Mouse (Mus musculus) adrenal gland (tissue): Measurements from ENCODE around the gene Col18a1.

Experiments used
- intact Hi-C: fragments of 180-260 bp; cut with DNase I; formaldehyde crosslinking; loops from one replicate; pipeline ENCODE4 v1.15.1; 2025

The Col18a1 gene

DNA sequence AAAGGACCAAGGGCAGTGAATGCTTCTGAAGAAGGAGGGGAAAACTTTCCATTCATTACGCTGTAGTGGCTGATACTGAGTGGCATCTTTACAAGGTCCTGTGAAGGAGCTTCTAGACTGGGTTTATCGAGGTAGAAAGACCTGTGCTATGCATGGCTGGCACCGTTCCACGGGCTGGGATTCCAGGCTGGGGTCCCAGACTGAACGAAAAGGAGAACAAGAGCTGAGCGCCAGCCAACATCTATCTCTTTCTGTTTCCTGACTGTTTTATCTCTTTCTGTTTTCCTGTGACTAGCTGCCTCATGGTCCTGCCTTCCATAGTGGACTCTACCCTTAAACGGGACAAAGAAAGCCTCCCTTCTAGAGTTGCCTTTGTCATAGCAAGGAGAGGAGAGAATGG is 21.1 kb upstream of the Col18a1 start:
- intact Hi-C loops: no loop called here

DNA sequence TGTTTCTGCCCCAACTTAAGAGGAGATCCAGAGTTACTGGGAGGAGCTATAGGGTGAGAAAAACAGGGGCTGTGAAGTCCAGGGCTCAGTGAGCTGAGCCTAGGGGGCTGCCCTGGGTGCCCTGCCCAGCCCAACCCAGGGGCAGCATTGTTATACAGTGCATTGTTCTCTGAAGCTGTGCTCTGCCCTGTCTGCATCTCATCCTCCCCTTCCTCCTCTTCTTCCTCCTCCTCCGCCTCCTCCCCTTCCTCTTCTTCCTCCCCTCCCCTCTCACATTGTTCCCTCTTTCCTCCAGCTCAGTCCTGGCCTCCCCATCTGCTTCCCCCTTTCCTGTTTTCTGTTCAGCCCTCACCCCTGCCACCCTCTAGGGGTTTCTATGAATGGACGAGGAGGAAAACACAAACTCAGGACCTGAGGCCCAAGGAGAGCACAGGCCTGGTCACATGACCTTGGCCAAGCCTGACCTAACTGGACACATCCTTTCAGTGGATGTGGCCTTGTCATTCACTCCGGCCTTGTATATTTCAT is 16.5 kb upstream of the Col18a1 start:
- intact Hi-C loops: no loop called here

DNA sequence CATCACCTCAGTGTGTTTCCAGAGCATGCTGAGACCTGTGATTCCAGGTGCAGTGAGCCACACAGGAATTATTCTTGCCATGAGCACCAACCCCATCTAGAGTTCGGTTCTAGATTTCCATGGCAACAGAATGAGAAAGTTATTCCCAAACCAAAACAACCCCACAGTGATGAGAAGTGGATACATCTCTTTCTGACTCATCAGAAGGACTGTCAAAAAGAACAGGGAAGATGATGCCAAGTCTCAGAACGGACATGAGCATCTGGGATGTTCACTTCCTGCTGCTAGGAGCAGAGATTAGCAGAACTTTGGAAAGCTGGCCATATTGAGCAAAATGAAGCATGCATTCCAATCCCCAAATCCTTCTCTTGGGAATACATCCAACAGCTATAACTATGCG is 13.8 kb upstream of the Col18a1 start:
- intact Hi-C loops: no loop called here

DNA sequence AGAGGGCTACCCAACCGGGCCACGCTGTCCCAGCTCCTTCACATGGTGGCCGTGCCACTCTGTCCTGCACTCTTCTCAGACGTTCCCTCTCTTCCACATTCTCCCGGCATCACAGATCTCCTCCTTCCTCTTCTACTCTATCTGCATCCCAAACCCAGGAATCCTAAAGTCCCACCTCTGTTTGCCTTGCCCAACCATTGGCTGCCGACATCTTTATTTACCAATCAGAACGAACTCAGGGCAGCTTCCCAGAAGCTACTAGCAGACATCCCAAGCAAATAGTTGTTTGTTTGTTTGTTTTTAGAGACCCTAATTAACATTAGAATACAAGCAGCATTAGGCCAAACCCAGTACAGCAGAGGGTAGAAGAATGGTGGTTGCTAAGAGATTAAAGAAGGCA is 12.3 kb upstream of the Col18a1 start:
- intact Hi-C loops: no loop called here

DNA sequence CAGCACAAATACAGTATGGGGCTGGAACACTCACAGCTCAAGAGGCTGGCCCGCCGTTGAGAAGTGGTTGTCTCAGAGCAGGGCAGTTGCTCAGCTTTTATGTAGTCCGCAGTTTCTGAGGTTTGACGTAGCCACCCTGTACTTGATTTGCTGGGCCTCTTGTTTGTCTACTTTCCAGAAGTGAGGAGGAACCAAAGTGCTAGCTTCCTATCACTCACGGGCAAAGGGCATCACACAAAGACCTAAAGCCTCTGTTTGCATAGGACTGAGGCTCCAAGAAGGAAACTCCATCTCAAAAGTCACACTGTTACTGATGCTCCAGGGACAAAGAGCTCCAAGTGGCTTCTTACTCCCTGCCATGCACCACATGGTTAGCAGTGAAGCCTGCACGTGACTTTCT is 4.1 kb upstream of the Col18a1 start:
- intact Hi-C loops: no loop called here

DNA sequence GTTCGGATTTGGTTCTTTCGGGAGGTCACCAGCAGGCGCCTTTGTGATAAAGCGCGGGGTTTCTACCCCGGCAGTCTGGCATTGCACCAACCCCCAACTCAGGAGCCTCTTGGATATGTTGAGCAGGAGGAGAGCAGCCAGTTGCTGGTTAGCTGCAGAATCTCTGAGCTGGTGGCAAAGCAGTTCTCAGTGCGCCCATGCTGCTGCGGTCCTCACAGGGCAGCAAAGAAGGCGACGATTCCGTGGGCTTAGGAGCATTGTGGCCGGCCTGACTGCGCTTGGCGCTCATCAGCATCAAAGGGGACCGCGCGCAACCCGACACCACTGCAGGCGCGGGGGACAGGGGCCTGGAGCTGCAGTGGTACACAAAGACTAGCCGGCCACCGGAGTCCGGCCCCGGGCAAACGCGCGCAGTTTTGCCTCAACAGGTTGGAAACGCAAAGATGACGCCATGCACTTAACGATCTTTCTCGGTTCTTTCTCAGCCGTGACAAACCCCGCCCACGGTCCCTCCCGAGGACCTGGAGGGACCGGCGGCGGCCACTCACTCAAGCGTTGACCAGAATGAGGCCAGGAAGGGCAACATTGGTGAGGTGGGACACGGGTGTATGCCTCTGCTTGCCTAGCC is 916 bp downstream of the Col18a1 start:
- intact Hi-C loops: no loop called here

DNA sequence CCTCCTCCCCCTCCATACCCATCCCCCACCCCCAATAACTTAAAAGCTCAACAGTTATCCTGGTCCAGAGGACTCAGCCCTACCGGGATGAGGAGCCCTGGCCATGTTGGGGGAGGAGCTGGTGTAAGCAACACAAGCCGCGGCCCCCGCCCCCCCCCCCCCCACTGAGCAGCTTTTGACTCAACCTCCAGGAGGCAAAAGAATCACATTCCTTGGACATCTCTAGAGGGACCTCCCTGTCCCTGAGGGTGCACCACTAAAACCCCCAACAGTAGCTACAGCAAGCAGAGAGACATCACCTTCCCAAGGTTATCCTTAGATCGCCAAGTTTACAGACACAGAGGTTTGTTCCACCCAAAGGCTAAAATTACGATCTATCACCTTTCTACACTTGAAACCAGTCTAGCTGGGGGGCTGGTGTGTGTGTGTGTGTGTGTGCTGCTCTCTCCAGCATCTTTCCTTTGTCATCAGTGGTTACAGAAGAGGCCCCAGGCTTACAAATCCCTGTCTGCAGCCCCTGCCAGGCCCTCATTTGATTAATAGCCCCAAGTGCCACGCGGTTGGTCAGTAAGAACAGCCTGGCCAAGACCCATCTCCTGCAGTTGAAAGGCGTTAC is 1.8 kb downstream of the Col18a1 start:
- intact Hi-C loops: no loop called here

DNA sequence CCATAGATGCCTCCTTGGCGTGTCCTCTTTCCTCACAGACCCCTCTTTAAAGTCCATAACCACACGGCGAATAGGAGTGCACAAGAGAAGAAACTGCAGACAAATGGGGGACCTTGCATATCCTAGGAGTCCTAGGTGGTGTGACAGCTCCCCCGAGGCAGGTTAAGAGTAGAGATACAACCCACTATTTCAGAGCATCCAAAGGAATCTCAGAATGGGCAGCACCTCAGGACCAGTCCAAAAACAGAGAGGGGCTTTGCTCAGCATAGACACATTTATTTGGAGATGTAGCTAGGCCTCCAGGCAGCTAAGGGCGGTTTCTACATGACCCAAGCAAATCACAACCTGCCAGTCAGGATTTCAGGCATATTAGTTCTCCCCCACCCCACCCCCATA is 2.3 kb downstream of the Col18a1 start:
- intact Hi-C loops: no loop called here

DNA sequence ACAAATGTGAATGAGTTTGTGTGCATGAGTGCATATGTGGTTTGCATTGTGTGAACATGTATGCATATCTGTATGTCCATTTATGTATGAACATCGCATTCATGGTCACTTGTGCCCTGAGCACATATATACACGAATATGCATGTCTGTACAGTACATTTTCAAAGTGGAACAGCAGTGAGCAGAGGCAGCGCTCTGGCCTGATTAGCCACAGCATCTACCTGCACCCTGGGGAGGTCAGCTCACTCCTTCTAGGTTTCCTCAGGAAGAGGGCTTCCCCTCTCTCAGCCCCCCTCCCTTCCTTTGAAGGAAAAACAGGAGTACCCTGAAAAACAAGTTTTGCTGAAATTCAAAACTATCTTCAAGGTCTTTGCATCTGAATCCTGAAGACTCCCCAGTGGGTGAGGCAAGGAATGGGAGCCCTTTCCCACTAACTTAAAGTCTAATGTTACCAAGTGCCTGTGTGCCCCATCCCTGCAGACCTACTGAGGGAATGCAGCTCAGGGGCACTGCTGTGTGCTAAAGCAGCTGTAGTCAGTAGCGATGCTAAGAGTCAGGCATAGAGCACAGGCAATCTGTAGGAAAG is 2.9 kb downstream of the Col18a1 start:
- intact Hi-C loops: no loop called here

DNA sequence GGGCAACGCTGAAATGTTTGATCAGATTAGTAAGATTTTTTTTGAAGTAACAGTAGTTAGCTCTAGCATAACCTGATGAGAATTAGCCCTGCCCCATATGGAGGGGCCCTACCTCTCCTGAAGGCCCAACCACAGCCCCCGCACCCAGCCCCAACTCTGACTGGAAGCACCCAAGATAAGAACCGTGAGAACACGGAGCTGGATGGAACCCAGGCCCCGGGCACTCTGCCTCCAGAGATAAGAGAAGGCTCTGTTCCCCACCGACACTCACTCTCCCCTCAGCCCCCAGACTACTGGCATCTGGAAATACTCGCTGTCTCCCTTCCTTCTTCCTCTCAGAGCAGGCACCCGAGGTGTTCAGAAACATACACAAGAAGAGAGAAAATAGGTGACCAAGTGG is 6.8 kb downstream of the Col18a1 start:
- intact Hi-C loops: no loop called here

DNA sequence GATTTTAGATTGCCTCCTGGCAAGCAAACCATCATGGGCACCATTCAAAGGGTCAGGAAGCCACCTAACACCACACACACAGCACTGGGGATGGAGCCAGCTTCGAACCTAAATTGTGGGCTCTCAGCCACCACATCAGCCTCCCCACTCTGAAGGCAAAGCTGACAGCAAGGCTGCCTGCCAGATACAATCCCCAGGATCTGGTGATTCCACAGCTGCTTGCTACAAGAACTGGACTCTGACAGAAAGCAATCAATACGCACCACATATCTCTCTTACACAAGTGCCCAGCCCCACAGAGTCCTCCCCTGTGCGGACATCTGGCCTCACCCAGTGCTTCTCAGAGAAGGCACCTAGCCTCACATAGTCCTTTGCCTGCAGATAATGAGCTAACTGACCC is 7.4 kb downstream of the Col18a1 start:
- intact Hi-C loops: no loop called here

DNA sequence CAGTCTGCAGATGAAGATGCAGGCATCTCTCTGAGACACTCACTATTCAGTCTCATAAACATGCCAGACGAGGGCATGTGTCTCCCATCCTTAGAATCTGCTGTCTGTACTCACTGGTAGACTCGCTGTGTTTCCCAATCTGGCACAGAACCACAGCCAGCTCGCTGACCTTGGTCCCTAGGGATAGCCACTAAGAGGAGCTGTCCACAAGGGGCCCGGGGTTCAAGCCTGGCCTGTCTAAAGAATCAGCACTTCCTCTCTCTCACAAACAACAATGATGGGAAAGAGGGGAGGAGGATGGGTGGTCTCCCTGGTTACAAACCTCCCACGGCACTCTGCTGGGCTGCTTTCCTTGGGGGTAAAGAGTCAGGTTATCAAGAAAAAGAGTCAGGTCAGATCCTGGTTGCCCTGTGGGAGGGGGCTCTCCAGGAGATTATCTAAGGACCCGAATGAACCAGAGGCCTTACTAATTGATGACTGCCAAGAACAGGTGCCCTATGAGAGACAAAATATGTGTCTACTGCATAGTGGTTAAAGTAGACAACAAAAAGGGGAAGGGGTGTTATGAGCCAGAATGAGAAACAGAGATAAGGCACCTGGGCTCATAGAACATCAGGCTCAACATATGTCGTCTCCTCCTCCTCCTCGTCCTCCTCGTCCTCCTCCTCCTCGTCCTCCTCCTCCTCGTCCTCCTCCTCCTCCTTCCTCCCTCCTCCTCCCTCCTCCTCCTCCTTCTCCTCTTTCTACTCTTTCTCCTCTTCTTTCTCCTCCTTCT is 8.9 kb downstream of the Col18a1 start:
- intact Hi-C loops: no loop called here

DNA sequence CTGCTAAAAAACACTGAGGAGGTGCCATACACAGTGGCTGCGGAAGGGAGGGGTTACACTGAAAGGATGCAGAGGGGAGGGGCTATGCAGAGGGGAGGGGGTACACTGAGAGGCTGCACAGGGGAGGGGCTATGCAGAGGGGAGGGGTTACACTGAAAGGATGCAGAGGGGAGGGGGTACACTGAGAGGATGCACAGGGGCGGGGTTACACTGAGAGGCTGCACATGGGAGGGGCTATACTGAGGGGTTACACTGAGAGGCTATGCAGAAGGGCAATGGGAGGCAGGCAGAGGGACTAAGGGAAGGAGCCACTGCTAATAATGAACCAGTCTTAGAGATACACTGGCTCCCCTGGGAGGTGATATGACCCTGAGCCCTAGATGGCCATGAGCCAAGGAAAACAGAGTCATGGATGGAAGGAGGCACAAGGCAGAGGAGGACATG is 14.1 kb downstream of the Col18a1 start:
- intact Hi-C loops: no loop called here

DNA sequence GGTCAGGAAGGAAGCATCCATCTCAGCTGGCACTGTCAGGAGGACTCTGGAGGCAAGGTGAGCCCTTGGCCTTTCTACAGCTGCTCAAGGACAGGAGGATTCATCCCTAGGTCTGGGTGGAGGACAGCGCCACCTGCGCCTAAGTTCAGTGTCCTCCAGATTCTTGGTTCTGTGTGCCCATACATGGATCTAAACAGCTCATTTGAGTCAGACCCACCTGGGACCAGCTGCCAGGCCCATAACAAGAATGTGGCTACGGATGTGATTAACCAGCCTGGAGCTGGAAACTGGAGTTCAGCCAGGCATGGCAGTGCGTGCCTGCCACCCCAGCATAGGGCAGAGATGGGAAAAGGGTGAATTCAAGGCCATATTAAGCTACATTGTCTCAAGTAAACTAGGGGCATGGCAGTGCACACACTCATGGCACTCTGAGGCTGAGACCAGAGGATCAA is 14.8 kb downstream of the Col18a1 start:
- intact Hi-C loops: no loop called here

DNA sequence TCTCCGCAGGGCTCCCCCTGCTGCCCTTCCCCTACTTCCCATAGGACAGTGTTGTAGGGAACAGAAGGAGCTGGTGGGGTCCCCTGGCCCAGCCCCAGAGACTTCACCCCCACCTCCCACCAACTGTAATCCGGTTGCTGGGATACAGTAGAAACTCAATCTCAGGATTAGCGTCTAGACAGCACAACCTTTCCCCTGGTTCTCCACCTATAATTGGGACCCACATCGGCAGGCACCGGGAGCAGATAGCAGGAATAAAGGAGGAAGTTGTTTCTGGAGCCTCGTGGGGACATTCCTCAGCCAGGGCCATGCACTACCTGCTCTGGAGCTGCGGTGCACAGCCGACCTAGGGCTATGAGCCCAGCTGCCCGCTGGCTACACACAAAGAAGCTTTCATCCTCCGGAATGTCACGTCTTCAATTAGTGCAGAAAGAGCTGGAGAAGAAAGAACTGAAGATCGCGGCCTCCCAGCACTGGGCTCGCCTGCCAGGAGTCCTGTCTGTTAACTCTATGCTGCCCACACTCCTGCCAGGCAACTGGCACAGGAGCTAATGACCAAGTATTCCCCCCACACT is 15.3 kb downstream of the Col18a1 start:
- intact Hi-C loops: no loop called here

DNA sequence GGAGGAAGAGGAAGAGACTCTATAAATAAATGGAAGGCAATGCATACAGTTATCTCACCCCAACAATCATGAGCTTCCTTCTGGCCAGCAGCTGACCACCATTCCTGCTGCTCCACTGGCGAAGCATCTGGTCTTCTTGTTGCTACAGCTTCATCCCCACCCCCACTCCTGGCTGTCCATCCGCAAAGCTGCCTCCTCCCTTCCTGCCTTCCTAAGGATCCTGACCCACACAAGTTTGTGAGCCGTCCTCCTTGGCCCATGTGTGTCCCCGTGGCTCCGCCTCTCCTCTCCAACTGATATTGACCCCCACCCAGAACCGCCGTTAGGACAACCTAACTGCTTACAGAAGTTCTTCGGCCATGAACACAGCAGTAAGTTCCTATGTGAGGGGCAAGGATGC is 16.3 kb downstream of the Col18a1 start:
- intact Hi-C loops: no loop called here

DNA sequence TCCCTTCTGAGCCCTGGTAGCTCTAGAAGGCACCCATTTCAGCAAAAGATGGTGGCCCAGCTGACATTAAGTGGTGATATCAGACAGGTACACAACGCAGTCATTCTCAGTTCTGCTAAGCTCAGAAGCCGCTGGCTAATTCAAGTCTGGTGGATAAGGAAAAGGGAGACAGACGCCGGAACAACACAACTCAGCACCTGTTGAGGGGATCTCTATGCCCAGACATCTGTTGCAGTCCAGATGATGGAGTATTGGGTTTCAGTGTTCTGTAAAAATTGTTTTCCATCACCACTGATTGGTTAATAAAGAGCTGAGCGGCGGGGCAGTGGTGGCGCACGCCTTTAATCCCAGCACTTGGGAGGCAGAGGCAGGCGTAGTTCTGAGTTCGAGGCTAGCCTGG is 18.8 kb downstream of the Col18a1 start:
- intact Hi-C loops: no loop called here

DNA sequence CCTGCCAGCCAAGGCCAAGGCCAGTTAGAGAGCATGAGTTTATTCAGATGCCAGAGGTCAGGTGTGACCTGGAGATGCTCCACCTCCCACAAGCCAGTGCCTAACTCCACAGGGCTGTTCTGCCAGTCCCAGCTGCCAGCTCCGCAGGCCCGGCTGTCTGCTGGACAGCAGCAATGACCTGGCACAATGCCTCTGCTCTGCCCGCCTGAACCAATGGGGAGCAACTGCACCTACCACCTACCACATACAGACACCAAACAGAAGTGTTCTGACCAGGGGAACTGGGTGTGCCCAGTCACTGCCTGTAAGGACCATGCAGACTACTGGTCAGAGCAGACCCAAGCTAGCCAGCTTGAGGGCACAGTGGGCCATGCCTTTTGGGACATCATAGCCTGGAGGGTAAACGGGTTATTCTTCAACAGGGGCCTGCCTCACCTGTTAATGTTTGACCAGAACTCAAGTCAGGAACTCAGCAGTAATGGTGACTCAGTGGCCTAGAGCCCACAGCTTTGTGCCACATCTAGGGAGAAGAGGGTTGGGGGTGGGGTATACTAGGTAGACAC is 19.4 kb downstream of the Col18a1 start:
- intact Hi-C loops: no loop called here

DNA sequence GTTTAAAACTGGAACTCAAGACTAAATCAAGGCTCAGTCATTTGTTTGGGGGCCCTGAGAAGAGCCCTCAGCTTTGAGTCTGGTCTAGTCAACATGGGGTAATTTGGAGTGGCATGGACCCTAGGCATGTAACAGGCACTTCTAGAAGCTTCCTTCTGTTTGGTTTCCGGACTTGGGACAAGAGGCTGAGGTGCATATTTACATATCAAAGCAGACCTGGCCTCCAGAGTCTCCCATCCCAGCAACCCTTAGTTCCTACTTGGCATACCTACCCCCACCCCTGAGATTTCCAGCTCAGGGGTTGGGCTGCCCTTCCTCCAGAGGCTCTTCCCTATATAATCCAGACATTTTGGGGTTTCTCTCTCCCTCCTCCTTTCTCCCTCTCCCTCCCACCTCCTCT is 20.4 kb downstream of the Col18a1 start:
- intact Hi-C loops: no loop called here

DNA sequence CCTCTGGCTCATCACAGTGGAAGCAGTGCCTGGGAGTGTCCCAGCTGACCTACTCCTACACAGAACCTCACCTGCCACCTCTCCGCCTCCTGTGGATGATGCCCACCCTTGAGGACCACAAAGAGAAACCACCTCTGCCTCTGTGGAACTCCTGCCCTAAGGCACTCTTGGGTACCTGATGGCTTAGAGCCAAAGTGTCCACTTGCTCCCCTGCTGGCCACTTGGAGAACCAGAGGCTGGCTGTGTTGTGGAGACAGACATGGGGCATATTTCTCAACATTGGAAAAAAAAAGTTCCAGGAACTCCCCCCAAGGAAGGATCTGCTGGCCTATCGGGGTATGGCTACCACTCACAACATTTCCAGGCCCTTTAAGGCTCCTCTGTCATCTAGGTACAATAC is 22.0 kb downstream of the Col18a1 start:
- intact Hi-C loops: no loop called here

DNA sequence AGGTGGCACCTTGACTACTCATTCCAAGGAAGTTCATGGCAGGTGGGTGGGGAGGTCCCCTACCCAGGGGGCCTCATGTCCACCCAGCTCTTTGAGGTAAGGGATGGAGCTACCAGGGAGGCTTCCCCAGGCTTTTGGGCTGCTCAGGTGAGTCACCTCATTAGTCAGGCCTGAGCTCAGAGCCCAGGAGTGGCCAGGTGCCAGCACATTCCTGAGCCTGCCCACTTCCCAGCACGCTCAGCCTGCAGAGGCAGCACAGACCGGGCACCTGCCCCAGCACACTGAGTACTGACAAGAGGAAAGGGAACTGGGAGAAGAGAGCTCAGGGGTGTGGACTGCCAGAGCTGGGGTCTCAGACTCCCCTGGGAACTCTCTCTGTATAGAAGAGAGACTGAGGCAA is 24.0 kb downstream of the Col18a1 start:
- intact Hi-C loops: no loop called here
